In the genomic region with DNA sequence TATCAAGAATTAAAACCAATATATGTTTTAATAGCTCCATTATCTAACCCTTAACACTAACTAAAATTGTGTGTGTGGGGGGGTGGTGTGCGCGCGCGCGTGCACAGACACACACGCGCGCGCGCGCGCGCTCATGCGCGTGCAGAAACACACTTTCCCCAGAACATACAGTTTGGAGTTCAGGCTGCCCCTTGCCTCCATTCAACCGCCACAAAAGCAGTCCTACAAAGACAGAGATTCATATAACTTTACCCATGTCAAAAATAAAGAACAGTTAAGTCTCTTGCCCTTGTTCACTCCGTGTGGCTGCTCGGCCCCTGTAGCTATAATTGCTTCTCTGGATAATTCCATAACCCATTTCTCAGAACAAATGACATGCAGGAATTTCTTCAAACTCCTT, we compare ENCODE assay signal across 9 mouse cellular contexts. TPM values are rescaled to one million over a fixed set of nuclear protein-coding genes. Genes with fewer than 3 reads are reported as not detected.
DNase-seq lines count a peak whose midpoint lies in the region; ATAC-seq and TF ChIP-seq lines count a peak whose summit lies in the region.
"Had no signal": no experiment of that assay in that cellular context is flagged by ENCODE, and none has a peak within 500 bp of the region (broad histone marks: within the 10 kb centered on the region; RNA-seq: fewer than 3 reads in every experiment).

No protein-coding gene starts in this region.

- H3K36me3 ChIP-seq in ES-Bruce4 (ENCODE audit: control insufficient read depth, insufficient read depth, low read length, poor library complexity, severe bottlenecking), result no peaks in the 10 kb centered on the region
- H3K36me3 ChIP-seq in forebrain, embryonic 14.5 days (ENCODE audit: control insufficient read depth, insufficient read depth, low read length), result no peaks in the 10 kb centered on the region
- H3K36me3 ChIP-seq in midbrain, embryonic 13.5 days, result no peaks in the 10 kb centered on the region
- H3K36me3 ChIP-seq: G1E had no signal

- DNase-seq in gastrocnemius, adult 2 months, result peak; percentile 50
- no peak for DNase-seq in gastrocnemius, adult 8-10 months (ENCODE audit: low spot score in 2 of 2)
- peak; percentile 11 for DNase-seq in forebrain, embryonic 14.5 days (ENCODE audit: low spot score)
- DNase-seq in kidney, postnatal 14 days, result peak; percentile 1
- no peak for DNase-seq in left cerebral cortex, adult 11 months (ENCODE audit: low spot score)

- no peak for TF ChIP-seq EP300 in ES-Bruce4 (IDR thresholded peaks at IDR 0.05; ENCODE audit: insufficient read depth, low read depth, low read length)

- peak; percentile 18 for ATAC-seq in forebrain, embryonic 14.5 days
- peak; percentile 48 for ATAC-seq in midbrain, embryonic 13.5 days
- ATAC-seq in monocyte, adult 5-6 weeks (replicated peaks; ENCODE audit: insufficient number of reproducible peaks, low FRiP score, low TSS enrichment, poor library complexity, severe bottlenecking), result no peak

- no peak for TF ChIP-seq POLR2A in ES-Bruce4 (IDR thresholded peaks at IDR 0.05; ENCODE audit: insufficient read depth, low read length)

- no peaks in the 10 kb centered on the region for H3K27me3 ChIP-seq in ES-Bruce4 (ENCODE audit: control insufficient read depth, insufficient read depth, low read length, poor library complexity, severe bottlenecking)
- no peaks in the 10 kb centered on the region for H3K27me3 ChIP-seq in forebrain, embryonic 14.5 days (replicated peaks; ENCODE audit: control insufficient read depth, insufficient read depth, low read length)
- H3K27me3 ChIP-seq in midbrain, embryonic 13.5 days, result peaks cover 11% of the 10 kb centered on the region; the same call in 1 of the 2 replicates

- TF ChIP-seq CTCF in gastrocnemius, adult 2 months (IDR thresholded peaks at IDR 0.05), result no peak
- TF ChIP-seq CTCF in ES-Bruce4 (IDR thresholded peaks at IDR 0.05; ENCODE audit: low read depth, low read length), result no peak

- peak overlapping the region; percentile 82 for H3K4me3 ChIP-seq in gastrocnemius, adult 2 months
- peak overlapping the region; percentile 99 for H3K4me3 ChIP-seq in ES-Bruce4 (ENCODE audit: low read depth, low read length)
- peak overlapping the region; percentile 36 for H3K4me3 ChIP-seq in forebrain, embryonic 14.5 days (ENCODE audit: low read depth, low read length)
- H3K4me3 ChIP-seq in midbrain, embryonic 13.5 days (replicated peaks), result peak overlapping the region; percentile 50

- 36% methylated on average over 18 of the region's 18 CpGs for WGBS in forebrain, embryonic 14.5 days
- 30% methylated on average over 18 of the region's 18 CpGs for WGBS in midbrain, embryonic 13.5 days

- peak overlapping the region; percentile 59 for H3K4me2 ChIP-seq in forebrain, embryonic 14.5 days (ENCODE audit: low read length)
- peak overlapping the region; percentile 72 for H3K4me2 ChIP-seq in midbrain, embryonic 13.5 days (replicated peaks)

- intact Hi-C loops in gastrocnemius, adult 2 months (cut with DNase I), result loop anchor here (10.0 kb wide), 1 partner anchor 58 kb away; no protein-coding TSS in a partner anchor

- H3K9ac ChIP-seq in ES-Bruce4 (ENCODE audit: low read depth, poor library complexity, severe bottlenecking), result peak overlapping the region; percentile 60
- H3K9ac ChIP-seq in forebrain, embryonic 14.5 days (ENCODE audit: low read length), result peak overlapping the region; percentile 50; the same call in 1 of the 2 replicates
- peak overlapping the region; percentile 51 for H3K9ac ChIP-seq in midbrain, embryonic 13.5 days (replicated peaks)

- peak overlapping the region; percentile 86 for H3K27ac ChIP-seq in gastrocnemius, adult 2 months
- no peak overlapping the region for H3K27ac ChIP-seq in ES-Bruce4 (ENCODE audit: insufficient read depth, low read length)
- no peak overlapping the region for H3K27ac ChIP-seq in forebrain, embryonic 14.5 days (ENCODE audit: low read depth, low read length)
- no peak overlapping the region for H3K27ac ChIP-seq in midbrain, embryonic 13.5 days

- H3K4me1 ChIP-seq in ES-Bruce4 (ENCODE audit: control insufficient read depth, insufficient read depth, low read length), result no peaks in the 10 kb centered on the region
- H3K4me1 ChIP-seq in forebrain, embryonic 14.5 days (ENCODE audit: control insufficient read depth, insufficient read depth, low read length), result no peaks in the 10 kb centered on the region; the same call in 1 of the 2 replicates
- H3K4me1 ChIP-seq in midbrain, embryonic 13.5 days (replicated peaks), result peaks cover 3% of the 10 kb centered on the region; the same call in 1 of the 2 replicates

- H3K9me3 ChIP-seq in ES-Bruce4 (replicated peaks; ENCODE audit: control insufficient read depth, insufficient read depth, low read length, poor library complexity, severe bottlenecking), result no peaks in the 10 kb centered on the region
- H3K9me3 ChIP-seq in forebrain, embryonic 14.5 days (replicated peaks; ENCODE audit: control insufficient read depth, low read length), result no peaks in the 10 kb centered on the region
- no peaks in the 10 kb centered on the region for H3K9me3 ChIP-seq in midbrain, embryonic 13.5 days
- H3K9me3 ChIP-seq: G1E had no signal

RNA-seq across cellular contexts. Expression of a gene that starts 0.7 kb away (rescaled TPM):
- total RNA-seq in gastrocnemius, adult 2 months (2021), result 100 to 1,000 TPM in 1 of 2 experiments, 10 to 100 TPM in 1; 87.8 to 110 TPM
- total RNA-seq in gastrocnemius, adult 8-10 months (2022), result 10 to 100 TPM; 60.4 to 88.4 (median 70.7) TPM
- polyA plus RNA-seq in ES-Bruce4 (2011; ENCODE audit: insufficient read depth, insufficient read length, low read depth, missing spikeins), result 20.1 and 23.1 TPM in 2 replicates
- 148 and 186 TPM in 2 replicates for polyA plus RNA-seq in forebrain, embryonic 14.5 days (2014; fragmentation: Nextera tagmentation; extraction: Ambion mirVana)
- 117 and 120 TPM in 2 replicates for polyA plus RNA-seq in midbrain, embryonic 13.5 days (2015; fragmentation: Nextera tagmentation; extraction: Ambion mirVana)
- total RNA-seq in monocyte, adult 5-6 weeks (2017), result 11.4 to 21.9 TPM (median 11.7 TPM) in 3 replicates

Comparison
In these comparisons a context has a peak if more than half of its experiments do, and no peak if none do; other contexts are left out.
1. DNase-seq: peak in gastrocnemius, adult 2 months (single experiment), forebrain, embryonic 14.5 days (single experiment) and kidney, postnatal 14 days (single experiment); none in gastrocnemius, adult 8-10 months (0 of 2) and left cerebral cortex, adult 11 months (single experiment).
2. H3K4me3 ChIP-seq: peak in every context shown above with its lines; median percentile 99 in ES-Bruce4; 82 in gastrocnemius, adult 2 months; 50 in midbrain, embryonic 13.5 days; 36 in forebrain, embryonic 14.5 days.
3. Peak in every context shown above with its lines, with median percentiles within 50 percentile points of each other: H3K9ac ChIP-seq.